Mouse (Mus musculus) hindbrain, embryonic 10.5 days (tissue): ENCODE data around the gene Bricd5. TPM values are rescaled to one million over a fixed set of nuclear protein-coding genes. Genes with fewer than 3 reads are reported as not detected.

Source experiments
- DNase-seq: peaks from one replicate; pipeline ENCODE4 v3.0.0-alpha.2; 2017; ENCODE audit warnings: low spot score
- H3K27ac ChIP-seq: fragments of 300-500 bp; sonication (generic); 2 replicates; pipeline ENCODE4 v1.5.1; 2016; ENCODE audit warnings: mild to moderate bottlenecking, moderate library complexity
- H3K27me3 ChIP-seq: fragments of 300-500 bp; sonication (generic); 2 replicates; pipeline ENCODE4 v1.6.1; 2016; ENCODE audit warnings: mild to moderate bottlenecking; ENCODE audit not compliant: poor library complexity, insufficient read depth, severe bottlenecking
- H3K36me3 ChIP-seq: fragments of 300-500 bp; sonication (generic); 2 replicates; pipeline ENCODE4 v1.6.1; 2016; ENCODE audit warnings: mild to moderate bottlenecking, moderate library complexity
- H3K4me1 ChIP-seq: fragments of 300-500 bp; sonication (generic); replicated peaks from 2 replicates; pipeline ENCODE4 v1.6.1; 2016; ENCODE audit warnings: mild to moderate bottlenecking
- H3K4me3 ChIP-seq: fragments of 300-500 bp; sonication (generic); 2 replicates; pipeline ENCODE4 v1.5.1; 2016; ENCODE audit warnings: mild to moderate bottlenecking, moderate library complexity
- H3K9me3 ChIP-seq: fragments of 300-500 bp; sonication (generic); 2 replicates; pipeline ENCODE4 v1.6.1; 2016; ENCODE audit warnings: mild to moderate bottlenecking, moderate library complexity
- WGBS: fragments of 180-500 bp; shearing (Covaris S2); methylation state at CpG from one replicate; pipeline ENCODE4 v1.1.7; 2016; 5-methylcytosine and 5-hydroxymethylcytosine counted together
- polyA plus RNA-seq: library from polyadenylated mRNA; unstranded; fragments of >200 nt; fragmentation: Nextera tagmentation; extraction: Ambion mirVana; gene quantifications from 2 replicates; pipeline ENCODE4 v1.2.1, GENCODE M21; 2016

Bricd5 gene
- polyA plus RNA-seq, 1 experiment from 2014 or later: 0.61 TPM

DNA sequence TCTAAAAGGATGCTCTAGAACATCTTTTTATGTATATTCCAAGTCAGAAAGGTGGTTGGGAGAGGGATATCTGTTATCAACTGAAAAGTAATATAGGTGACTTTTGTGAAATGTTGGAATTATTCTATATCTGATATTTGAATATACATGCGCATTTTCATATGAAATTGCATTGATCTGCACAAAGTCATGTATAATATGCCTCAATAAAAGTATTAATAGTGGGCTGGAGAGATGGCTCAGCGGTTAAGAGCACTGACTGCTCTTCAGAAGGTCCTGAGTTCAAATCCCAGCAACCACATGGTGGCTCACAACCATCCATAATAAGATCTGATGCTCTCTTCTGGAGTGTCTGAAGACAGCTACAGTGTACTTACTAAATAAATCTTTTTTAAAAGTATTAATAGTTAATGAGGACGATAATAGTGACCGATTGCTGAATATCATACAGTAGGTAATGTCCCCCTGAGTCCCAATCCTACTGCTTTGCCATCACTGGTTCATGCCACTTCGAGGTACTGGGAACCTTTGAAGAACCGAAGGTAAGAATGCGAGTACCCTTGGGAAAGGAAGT lies 4.3 kb upstream of the Bricd5 start:
- no peak for DNase-seq
- peaks cover 25% of the 10 kb centered on the region for H3K36me3 ChIP-seq
- 19% methylated on average over 7 of the region's 7 CpGs for WGBS
- H3K27ac ChIP-seq: peak overlapping the region; percentile 96
- H3K27me3 ChIP-seq: no peaks in the 10 kb centered on the region
- peaks cover 35% of the 10 kb centered on the region for H3K4me1 ChIP-seq
- peak overlapping the region; percentile 96 for H3K4me3 ChIP-seq
- no peaks in the 10 kb centered on the region for H3K9me3 ChIP-seq

DNA sequence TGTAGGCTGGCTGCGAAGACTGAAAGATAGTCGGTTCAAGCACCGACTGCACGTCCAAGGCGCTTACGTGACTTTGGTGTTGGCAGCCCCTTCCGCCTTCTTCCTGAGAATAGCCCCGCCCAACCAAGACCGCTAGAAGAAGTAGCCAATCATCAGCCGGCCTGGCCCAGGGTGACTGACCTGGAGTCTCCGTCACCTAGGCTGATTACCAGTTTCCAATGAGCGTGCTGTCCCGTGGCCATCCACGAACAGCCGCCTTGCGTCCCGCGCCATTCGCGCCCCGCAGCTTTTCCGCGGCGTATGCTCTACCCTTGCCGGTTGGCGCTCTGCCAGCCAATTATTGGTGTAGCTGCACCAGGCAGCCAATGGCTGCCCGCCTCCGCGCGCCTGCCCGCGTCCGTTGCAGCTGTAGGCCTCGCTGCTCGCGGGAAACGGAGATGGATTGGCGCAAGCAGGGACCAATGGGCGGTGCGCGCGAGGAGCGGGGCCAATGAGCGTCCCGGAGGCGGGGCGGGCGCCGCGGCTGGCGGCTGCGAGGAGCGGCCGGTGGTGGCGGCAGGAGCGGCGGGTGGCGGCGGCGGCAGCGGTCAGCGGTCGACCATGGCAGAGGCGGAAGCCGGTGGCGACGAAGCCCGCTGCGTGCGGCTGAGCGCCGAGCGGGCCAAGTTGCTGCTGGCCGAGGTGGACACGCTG lies 3.6 kb upstream of the Bricd5 start, which contains the start of the genes E4f1 and Pgp:
E4f1 (minus strand) TSS at position 404 of the 693 bp plus-strand sequence.
Pgp (plus strand) TSS at position 483 of the 693 bp plus-strand sequence.
- Histone ChIP-seq H3K4me3 (peak within 1 kb of the TSS; percentile 96), H3K27ac (peak within 1 kb of the TSS; percentile 96), H3K9me3 (no peaks in the 10 kb centered on the region), H3K36me3 (peaks cover 32% of the 10 kb centered on the region), H3K27me3 (no peaks in the 10 kb centered on the region), H3K4me1 (peaks cover 35% of the 10 kb centered on the region)
- DNase-seq: peak; percentile 99
- 0% methylated on average over 73 of the region's 75 CpGs for WGBS

DNA sequence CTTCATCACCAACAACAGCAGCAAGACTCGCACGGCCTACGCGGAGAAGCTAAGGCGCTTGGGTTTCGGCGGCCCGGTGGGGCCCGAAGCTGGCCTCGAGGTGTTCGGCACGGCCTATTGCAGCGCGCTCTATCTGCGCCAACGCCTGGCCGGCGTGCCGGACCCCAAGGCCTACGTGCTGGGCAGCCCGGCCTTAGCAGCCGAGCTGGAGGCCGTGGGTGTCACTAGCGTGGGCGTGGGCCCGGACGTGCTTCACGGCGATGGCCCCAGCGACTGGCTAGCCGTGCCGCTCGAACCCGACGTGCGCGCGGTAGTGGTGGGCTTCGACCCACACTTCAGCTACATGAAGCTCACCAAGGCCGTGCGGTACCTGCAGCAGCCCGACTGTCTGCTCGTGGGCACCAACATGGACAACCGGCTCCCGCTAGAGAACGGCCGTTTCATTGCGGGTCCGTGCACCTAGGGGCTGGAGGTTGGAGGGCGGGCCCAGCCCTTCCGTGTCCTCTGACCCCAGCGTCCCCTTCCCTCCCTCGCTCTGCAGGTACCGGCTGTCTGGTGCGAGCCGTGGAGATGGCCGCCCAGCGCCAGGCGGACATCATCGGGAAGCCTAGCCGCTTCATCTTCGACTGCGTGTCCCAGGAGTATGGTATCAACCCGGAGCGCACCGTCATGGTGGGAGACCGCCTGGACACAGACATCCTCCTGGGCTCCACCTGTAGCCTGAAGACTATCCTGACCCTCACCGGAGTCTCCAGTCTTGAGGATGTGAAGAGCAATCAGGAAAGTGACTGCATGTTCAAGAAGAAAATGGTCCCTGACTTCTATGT lies 2.8 kb upstream of the Bricd5 start:
- 1% methylated on average over 68 of the region's 68 CpGs for WGBS
- Histone ChIP-seq H3K4me3 (peak overlapping the region; percentile 96), H3K27me3 (no peaks in the 10 kb centered on the region), H3K27ac (peak overlapping the region; percentile 96), H3K4me1 (peaks cover 35% of the 10 kb centered on the region), H3K9me3 (no peaks in the 10 kb centered on the region), H3K36me3 (peaks cover 40% of the 10 kb centered on the region)
- DNase-seq: no peak

DNA sequence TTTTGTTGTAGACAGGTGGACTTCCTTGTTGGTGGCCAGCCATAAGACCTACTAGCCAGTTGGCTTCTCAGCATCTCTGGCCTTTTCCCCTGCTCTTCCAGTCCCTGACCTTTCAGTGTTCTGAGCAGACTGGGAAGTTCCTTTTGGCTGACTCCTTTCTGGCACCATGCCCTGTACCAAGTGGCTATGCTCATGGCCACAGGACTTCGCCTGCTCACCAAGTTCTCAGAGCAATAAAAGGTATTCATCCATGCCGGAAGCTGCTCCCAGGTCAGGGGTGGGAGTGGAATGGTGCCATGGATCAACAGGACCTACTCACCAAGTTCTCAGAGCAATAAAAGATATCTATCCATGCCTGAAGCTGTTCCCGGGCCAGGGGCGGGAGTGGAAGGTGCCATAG lies 1.2 kb upstream of the Bricd5 start:
- H3K4me3 ChIP-seq: peak overlapping the region; percentile 96
- H3K27ac ChIP-seq: no peak overlapping the region
- WGBS: 95% methylated on average over 4 of the region's 4 CpGs
- peaks cover 40% of the 10 kb centered on the region for H3K4me1 ChIP-seq
- DNase-seq: no peak
- no peaks in the 10 kb centered on the region for H3K9me3 ChIP-seq
- H3K36me3 ChIP-seq: peaks cover 56% of the 10 kb centered on the region
- H3K27me3 ChIP-seq: no peaks in the 10 kb centered on the region

DNA sequence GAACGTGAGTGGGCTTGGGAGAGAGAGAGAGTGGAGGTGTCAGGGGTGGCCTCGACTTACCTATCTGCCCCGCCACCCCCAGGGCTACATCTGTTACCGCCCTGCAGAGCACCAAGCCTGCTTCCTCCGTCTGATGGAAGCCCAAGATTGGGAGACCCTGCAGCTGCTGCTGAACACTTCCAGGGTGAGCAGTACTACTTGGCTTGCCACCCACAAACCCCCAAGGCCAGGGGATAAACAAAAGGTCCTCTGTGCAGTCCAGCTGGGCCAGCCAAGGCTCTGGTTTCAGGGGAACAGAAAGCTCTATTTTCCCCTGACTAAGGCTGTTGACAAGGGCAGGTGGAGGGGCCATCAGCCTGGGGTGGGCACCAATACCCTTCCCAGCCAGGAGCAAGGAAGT lies 873 bp downstream of the Bricd5 start:
- Histone ChIP-seq H3K4me3 (no peak overlapping the region), H3K27ac (peak overlapping the region; percentile 66; the same call in 1 of the 2 replicates), H3K36me3 (peaks cover 59% of the 10 kb centered on the region), H3K9me3 (no peaks in the 10 kb centered on the region), H3K4me1 (peaks cover 50% of the 10 kb centered on the region), H3K27me3 (no peaks in the 10 kb centered on the region)
- 66% methylated on average over 5 of the region's 5 CpGs for WGBS
- no peak for DNase-seq

DNA sequence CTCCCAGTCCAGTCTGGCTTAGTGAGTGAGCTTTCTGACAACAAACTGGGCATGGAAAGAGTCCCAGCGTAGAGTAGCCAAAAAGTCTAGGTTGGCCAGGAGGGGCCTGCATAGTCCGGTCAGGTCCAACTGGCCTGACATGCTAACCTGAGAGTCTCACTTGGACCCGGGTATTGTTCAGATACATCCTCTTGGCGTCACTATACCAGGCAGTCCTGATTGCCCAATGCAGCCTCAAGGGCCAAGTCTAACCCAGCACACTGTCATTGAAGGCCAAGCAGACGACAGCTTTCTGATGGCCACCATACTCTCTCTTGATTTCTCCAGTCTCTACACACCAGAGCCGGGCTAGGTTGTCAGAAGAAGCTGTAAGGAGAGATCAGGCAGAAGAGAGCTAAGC lies 1.9 kb downstream of the Bricd5 start:
- 92% methylated on average over 6 of the region's 6 CpGs for WGBS
- H3K27ac ChIP-seq: no peak overlapping the region
- no peak overlapping the region for H3K4me3 ChIP-seq
- peaks cover 59% of the 10 kb centered on the region for H3K4me1 ChIP-seq
- H3K9me3 ChIP-seq: no peaks in the 10 kb centered on the region
- H3K27me3 ChIP-seq: no peaks in the 10 kb centered on the region
- H3K36me3 ChIP-seq: peaks cover 59% of the 10 kb centered on the region
- no peak for DNase-seq

DNA sequence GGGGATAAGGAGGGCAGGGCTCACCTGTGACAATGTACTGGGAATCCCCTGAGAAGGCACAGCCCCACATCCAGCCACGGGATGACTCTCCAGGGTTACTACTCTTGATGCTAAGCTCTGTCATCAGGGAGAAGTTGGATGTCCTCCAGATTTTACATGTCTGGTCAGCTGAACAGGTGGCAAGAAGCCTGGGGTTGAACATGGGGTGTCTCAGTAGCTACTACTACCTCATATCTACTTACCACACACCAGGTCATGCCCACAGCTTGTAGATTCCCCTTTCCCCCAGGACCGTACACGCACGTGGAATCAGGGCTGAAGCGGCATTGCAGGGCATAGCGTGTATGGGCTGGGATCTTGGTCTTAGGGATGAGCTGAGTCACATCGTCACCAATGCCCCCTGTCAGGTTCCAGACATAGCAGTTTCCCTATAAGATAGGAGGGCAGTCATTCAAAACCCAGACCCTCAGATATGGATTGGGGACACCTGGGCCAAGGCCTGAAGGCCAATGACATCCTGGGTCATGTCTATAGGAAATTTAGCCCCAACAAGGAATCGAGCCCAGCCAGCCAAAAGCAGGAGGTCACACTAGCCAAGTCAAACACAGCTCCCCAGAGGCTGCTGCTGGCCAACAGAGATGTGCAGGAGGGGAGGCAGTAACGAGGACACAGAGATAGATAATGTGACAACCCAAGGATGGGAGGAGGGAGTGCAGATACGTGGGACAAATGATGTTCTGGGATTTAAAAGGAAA lies 2.5 kb downstream of the Bricd5 start:
- peaks cover 52% of the 10 kb centered on the region for H3K4me1 ChIP-seq
- no peak for DNase-seq
- WGBS: 92% methylated on average over 10 of the region's 10 CpGs
- H3K9me3 ChIP-seq: no peaks in the 10 kb centered on the region
- H3K27me3 ChIP-seq: no peaks in the 10 kb centered on the region
- no peak overlapping the region for H3K27ac ChIP-seq
- no peak overlapping the region for H3K4me3 ChIP-seq
- peaks cover 59% of the 10 kb centered on the region for H3K36me3 ChIP-seq

DNA sequence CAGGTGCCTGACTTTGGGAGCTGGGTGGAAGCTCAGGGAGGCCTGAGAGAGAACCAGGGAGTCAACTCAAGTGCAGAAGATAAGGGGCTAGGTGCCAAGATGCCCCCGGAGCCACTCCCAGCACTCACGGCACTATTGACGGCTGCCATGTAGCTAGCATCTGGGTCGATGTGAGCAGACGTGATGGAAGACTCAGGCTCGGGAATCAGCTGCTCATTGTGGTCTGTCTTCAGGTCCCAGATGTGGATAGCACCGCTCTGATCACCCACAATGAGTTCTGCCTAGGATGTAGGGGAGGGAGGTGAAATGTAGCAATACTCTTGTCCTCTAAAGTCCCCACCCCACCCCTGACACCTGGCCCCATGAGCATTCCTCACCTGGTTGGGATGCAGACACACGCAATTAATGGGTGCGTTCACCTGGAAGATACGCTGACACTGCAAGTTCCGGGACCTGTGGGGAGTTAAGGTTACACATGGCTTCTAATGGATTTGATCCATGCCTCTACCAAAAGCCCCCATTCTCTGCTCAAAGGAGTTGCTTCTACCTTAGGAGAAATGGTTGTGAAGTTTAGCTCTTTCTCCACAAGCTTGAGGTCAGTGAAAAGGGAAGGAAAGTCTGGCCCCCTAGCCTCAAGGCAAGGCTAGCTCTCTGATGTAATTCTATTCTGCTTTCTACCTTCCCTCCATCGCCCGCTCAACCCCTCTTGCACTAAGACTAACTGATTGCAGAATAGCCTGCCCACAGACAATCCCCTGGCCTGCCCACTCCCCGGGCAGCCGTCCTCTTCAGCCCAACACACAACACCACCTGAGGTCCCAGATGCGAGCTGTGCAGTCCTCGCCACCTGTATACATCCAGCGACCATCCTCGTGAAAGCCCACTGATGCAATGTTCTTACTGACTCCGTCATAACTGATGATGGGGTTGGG lies 3.6 kb downstream of the Bricd5 start:
- peaks cover 41% of the 10 kb centered on the region for H3K4me1 ChIP-seq
- H3K36me3 ChIP-seq: peaks cover 54% of the 10 kb centered on the region
- H3K4me3 ChIP-seq: peak overlapping the region; percentile 82; the same call in 1 of the 2 replicates
- no peak overlapping the region for H3K27ac ChIP-seq
- H3K9me3 ChIP-seq: no peaks in the 10 kb centered on the region
- no peak for DNase-seq
- WGBS: 93% methylated on average over 20 of the region's 20 CpGs
- no peaks in the 10 kb centered on the region for H3K27me3 ChIP-seq

DNA sequence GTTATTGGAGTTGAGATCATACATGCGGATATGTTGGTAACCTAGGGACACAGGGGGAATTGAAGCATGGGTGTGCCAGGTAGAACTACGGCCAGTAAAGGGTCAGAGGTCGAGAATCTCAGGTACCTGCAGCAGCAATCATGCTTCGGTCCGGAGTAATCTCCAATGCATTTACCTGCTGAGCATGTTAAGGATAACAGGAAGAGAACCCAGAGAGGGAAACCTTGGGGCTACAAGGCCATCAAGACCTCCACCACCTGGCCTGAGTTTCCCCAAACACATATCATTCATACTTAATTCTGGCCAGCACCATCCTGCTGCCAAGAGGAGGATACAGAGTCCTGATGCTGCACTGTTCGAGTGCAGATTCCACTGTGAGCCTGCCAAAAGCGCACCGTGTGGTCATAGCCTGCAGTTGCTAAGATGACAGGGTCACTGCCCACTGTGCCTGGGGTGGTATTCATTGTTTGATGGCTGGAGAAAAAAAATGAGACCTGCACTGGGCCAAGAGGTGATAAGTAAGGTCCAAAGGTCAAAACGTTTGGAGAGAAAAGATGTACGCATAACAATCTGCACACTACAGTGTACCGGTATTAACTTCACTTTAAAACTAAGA lies 4.4 kb downstream of the Bricd5 start:
- peak overlapping the region; percentile 99 for H3K27ac ChIP-seq
- peak overlapping the region; percentile 82 for H3K4me3 ChIP-seq
- no peaks in the 10 kb centered on the region for H3K9me3 ChIP-seq
- no peak for DNase-seq
- H3K27me3 ChIP-seq: no peaks in the 10 kb centered on the region
- WGBS: 53% methylated on average over 11 of the region's 11 CpGs
- peaks cover 46% of the 10 kb centered on the region for H3K36me3 ChIP-seq
- peaks cover 33% of the 10 kb centered on the region for H3K4me1 ChIP-seq

DNA sequence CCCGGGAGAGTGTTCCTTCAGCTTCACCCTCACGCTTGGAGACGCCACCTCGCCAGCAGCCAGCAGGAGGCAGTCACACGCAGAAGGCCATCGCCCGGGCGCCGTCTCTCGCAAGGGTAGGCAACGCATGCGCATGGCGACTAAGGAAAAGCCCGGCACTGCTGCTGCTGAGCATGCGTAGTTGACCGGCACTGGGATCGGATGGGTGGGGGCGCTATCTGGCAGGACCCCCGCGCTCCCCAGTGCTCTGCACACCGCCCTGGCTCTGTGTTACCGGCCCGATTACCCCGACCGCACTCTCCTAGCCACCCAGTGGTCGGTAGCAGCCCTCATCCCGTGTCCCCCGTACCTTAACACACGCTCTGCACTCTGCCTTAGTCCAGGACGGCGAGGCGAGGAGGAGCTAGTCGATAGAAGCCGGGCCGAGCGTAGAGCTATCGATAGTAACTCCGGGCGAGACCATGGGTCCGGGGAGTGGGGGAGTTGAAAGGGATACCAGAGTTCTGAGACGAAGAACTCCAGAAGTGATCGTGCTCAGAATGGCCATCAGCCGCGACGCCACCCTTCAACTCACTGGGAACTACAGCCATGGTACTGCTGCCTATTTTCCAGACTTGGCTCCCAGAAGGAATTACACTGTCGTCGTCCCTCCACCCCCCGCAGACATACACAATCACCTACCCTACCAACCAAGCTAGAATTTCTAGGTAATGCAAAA lies 5.1 kb downstream of the Bricd5 start, which contains the start of gene Mlst8:
Mlst8 (minus strand) TSS at position 416 of the 718 bp plus-strand sequence.
- under 1% methylated on average over 48 of the region's 48 CpGs for WGBS
- Histone ChIP-seq H3K27me3 (no peaks in the 10 kb centered on the region), H3K27ac (peak within 1 kb of the TSS; percentile 99)

DNA sequence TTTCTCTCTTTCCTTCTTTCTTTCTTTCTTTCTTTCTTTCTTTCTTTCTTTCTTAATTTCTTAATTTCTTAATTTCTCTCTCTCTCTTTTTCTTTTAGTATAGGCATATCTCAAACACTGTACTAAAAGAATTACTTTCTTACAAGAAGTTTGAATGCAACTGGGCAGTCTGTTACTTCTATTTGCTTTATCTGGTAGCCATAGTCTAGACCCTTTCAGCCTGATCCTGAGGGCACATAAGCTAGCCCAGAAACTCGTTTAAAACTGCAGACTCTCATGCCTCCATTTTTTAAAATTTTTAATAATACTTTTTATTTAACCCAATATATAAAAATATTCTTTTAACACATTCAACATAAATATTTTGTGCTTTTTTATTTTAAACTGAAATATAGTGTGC lies 5.7 kb downstream of the Bricd5 start:
- Histone ChIP-seq H3K36me3 (peaks cover 34% of the 10 kb centered on the region), H3K4me1 (peaks cover 24% of the 10 kb centered on the region), H3K27me3 (no peaks in the 10 kb centered on the region), H3K9me3 (no peaks in the 10 kb centered on the region), H3K4me3 (peak overlapping the region; percentile 82), H3K27ac (peak overlapping the region; percentile 99)
- DNase-seq: no peak
- WGBS: 36% methylated on average over 1 of the region's 1 CpGs

More for the DNA sequence above, 5.1 kb downstream of the Bricd5 start, which contains the start of gene Mlst8:
- Histone ChIP-seq H3K36me3 (peaks cover 40% of the 10 kb centered on the region), H3K4me3 (peak within 1 kb of the TSS; percentile 82), H3K4me1 (peaks cover 27% of the 10 kb centered on the region), H3K9me3 (no peaks in the 10 kb centered on the region)
- peak; percentile 98 for DNase-seq
